Mouse (Mus musculus): ENCODE results near the gene Nkx2-1. TPM values are rescaled to one million over a fixed set of nuclear protein-coding genes. Genes with fewer than 3 reads are reported as not detected.

Gene Nkx2-1
- polyA plus RNA-seq, 1 experiment: not detected

- no peak overlapping the region for H3K4me3 ChIP-seq (ENCODE audit: insufficient read depth, poor library complexity, severe bottlenecking)
- TF ChIP-seq USF1 (IDR thresholded peaks at IDR 0.05; ENCODE audit: low read depth): no peak
- TF ChIP-seq FOSL1 (IDR thresholded peaks at IDR 0.05; ENCODE audit: insufficient read depth, low read length, poor library complexity, severe bottlenecking): no peak
- no peak for TF ChIP-seq MYOD1 (IDR thresholded peaks at IDR 0.05; ENCODE audit: control insufficient read depth, insufficient read length, low read depth)
- TF ChIP-seq CEBPB (IDR thresholded peaks at IDR 0.05; ENCODE audit: low read depth): no peak
- no peak for TF ChIP-seq MAX (IDR thresholded peaks at IDR 0.05)
- no peak for TF ChIP-seq MYOG (IDR thresholded peaks at IDR 0.05; ENCODE audit: control insufficient read depth, extremely low read depth, insufficient read length)
- no peak for TF ChIP-seq CTCF (IDR thresholded peaks at IDR 0.05; ENCODE audit: control insufficient read depth, insufficient read depth, insufficient read length)
- no peaks in the 10 kb centered on the region for H3K79me3 ChIP-seq (ENCODE audit: low read depth)
- no peak overlapping the region for H3ac ChIP-seq (ENCODE audit: control insufficient read depth, insufficient read length, low read depth)
- no peaks in the 10 kb centered on the region for H3K36me3 ChIP-seq (ENCODE audit: control insufficient read depth, insufficient read depth)
- H3K79me2 ChIP-seq (ENCODE audit: control insufficient read depth, insufficient read depth): no peaks in the 10 kb centered on the region
- peaks cover 50% of the 10 kb centered on the region for H3K27me3 ChIP-seq (ENCODE audit: control insufficient read depth, insufficient read depth, insufficient read length)
Measured at GRCm38 (mm10) chr12:56532986-56533495, 3.7 kb downstream of the Nkx2-1 start.

- TF ChIP-seq CTCF (IDR thresholded peaks at IDR 0.05; ENCODE audit: control insufficient read depth, insufficient read depth, insufficient read length) (no peak), USF1 (IDR thresholded peaks at IDR 0.05; ENCODE audit: low read depth) (no peak), MAX (IDR thresholded peaks at IDR 0.05) (no peak), FOSL1 (IDR thresholded peaks at IDR 0.05; ENCODE audit: insufficient read depth, low read length, poor library complexity, severe bottlenecking) (no peak), CEBPB (IDR thresholded peaks at IDR 0.05; ENCODE audit: low read depth) (no peak), MYOD1 (IDR thresholded peaks at IDR 0.05; ENCODE audit: control insufficient read depth, insufficient read length, low read depth) (no peak), MYOG (IDR thresholded peaks at IDR 0.05; ENCODE audit: control insufficient read depth, extremely low read depth, insufficient read length) (no peak)
- peaks cover 44% of the 10 kb centered on the region for H3K27me3 ChIP-seq (ENCODE audit: control insufficient read depth, insufficient read depth, insufficient read length)
- no peak overlapping the region for H3ac ChIP-seq (ENCODE audit: control insufficient read depth, insufficient read length, low read depth)
- no peak overlapping the region for H3K4me3 ChIP-seq (ENCODE audit: insufficient read depth, poor library complexity, severe bottlenecking)
- H3K79me2 ChIP-seq (ENCODE audit: control insufficient read depth, insufficient read depth): no peaks in the 10 kb centered on the region
- H3K79me3 ChIP-seq (ENCODE audit: low read depth): no peaks in the 10 kb centered on the region
- no peaks in the 10 kb centered on the region for H3K36me3 ChIP-seq (ENCODE audit: control insufficient read depth, insufficient read depth)
Measured at GRCm38 (mm10) chr12:56532142-56532541, 4.6 kb downstream of the Nkx2-1 start.

GRCm38 (mm10) chr12:56531051-56531620 is 5.6 kb downstream of the Nkx2-1 start:
- no peaks in the 10 kb centered on the region for H3K79me2 ChIP-seq (ENCODE audit: control insufficient read depth, insufficient read depth)

GRCm38 (mm10) chr12:56529931-56530330 is 6.8 kb downstream of the Nkx2-1 start:
- H3K27me3 ChIP-seq (ENCODE audit: control insufficient read depth, insufficient read depth, insufficient read length): peaks cover 27% of the 10 kb centered on the region
- H3K79me2 ChIP-seq (ENCODE audit: control insufficient read depth, insufficient read depth): no peaks in the 10 kb centered on the region
- TF ChIP-seq CTCF (IDR thresholded peaks at IDR 0.05; ENCODE audit: control insufficient read depth, insufficient read depth, insufficient read length): no peak
- no peak for TF ChIP-seq CEBPB (IDR thresholded peaks at IDR 0.05; ENCODE audit: low read depth)
- H3ac ChIP-seq (ENCODE audit: control insufficient read depth, insufficient read length, low read depth): no peak overlapping the region
- H3K79me3 ChIP-seq (ENCODE audit: low read depth): no peaks in the 10 kb centered on the region
- no peak overlapping the region for H3K4me3 ChIP-seq (ENCODE audit: insufficient read depth, poor library complexity, severe bottlenecking)
- H3K36me3 ChIP-seq (ENCODE audit: control insufficient read depth, insufficient read depth): no peaks in the 10 kb centered on the region

More at GRCm38 (mm10) chr12:56531051-56531620, 5.6 kb downstream of the Nkx2-1 start:
- Histone ChIP-seq H3K36me3 (ENCODE audit: control insufficient read depth, insufficient read depth) (no peaks in the 10 kb centered on the region), H3ac (ENCODE audit: control insufficient read depth, insufficient read length, low read depth) (no peak overlapping the region), H3K79me3 (ENCODE audit: low read depth) (no peaks in the 10 kb centered on the region), H3K4me3 (ENCODE audit: insufficient read depth, poor library complexity, severe bottlenecking) (no peak overlapping the region), H3K27me3 (ENCODE audit: control insufficient read depth, insufficient read depth, insufficient read length) (peaks cover 34% of the 10 kb centered on the region)
- TF ChIP-seq FOSL1 (IDR thresholded peaks at IDR 0.05; ENCODE audit: insufficient read depth, low read length, poor library complexity, severe bottlenecking): no peak
- no peak for TF ChIP-seq CTCF (IDR thresholded peaks at IDR 0.05; ENCODE audit: control insufficient read depth, insufficient read depth, insufficient read length)
- no peak for TF ChIP-seq CEBPB (IDR thresholded peaks at IDR 0.05; ENCODE audit: low read depth)
- TF ChIP-seq MYOD1 (IDR thresholded peaks at IDR 0.05; ENCODE audit: control insufficient read depth, insufficient read length, low read depth): no peak
- TF ChIP-seq USF1 (IDR thresholded peaks at IDR 0.05; ENCODE audit: low read depth): no peak
- TF ChIP-seq MYOG (IDR thresholded peaks at IDR 0.05; ENCODE audit: control insufficient read depth, extremely low read depth, insufficient read length): no peak
- TF ChIP-seq MAX (IDR thresholded peaks at IDR 0.05): no peak

GRCm38 (mm10) chr12:56528881-56529681 is 7.6 kb downstream of the Nkx2-1 start:
- no peaks in the 10 kb centered on the region for H3K79me2 ChIP-seq (ENCODE audit: control insufficient read depth, insufficient read depth)
- no peaks in the 10 kb centered on the region for H3K36me3 ChIP-seq (ENCODE audit: control insufficient read depth, insufficient read depth)
- TF ChIP-seq CTCF (IDR thresholded peaks at IDR 0.05; ENCODE audit: control insufficient read depth, insufficient read depth, insufficient read length) (no peak), MYOD1 (IDR thresholded peaks at IDR 0.05; ENCODE audit: control insufficient read depth, insufficient read length, low read depth) (no peak), FOSL1 (IDR thresholded peaks at IDR 0.05; ENCODE audit: insufficient read depth, low read length, poor library complexity, severe bottlenecking) (no peak), MYOG (IDR thresholded peaks at IDR 0.05; ENCODE audit: control insufficient read depth, extremely low read depth, insufficient read length) (no peak), MAX (IDR thresholded peaks at IDR 0.05) (no peak), USF1 (IDR thresholded peaks at IDR 0.05; ENCODE audit: low read depth) (no peak), CEBPB (IDR thresholded peaks at IDR 0.05; ENCODE audit: low read depth) (no peak)
- H3K79me3 ChIP-seq (ENCODE audit: low read depth): no peaks in the 10 kb centered on the region
- H3K4me3 ChIP-seq (ENCODE audit: insufficient read depth, poor library complexity, severe bottlenecking): no peak overlapping the region
- peaks cover 19% of the 10 kb centered on the region for H3K27me3 ChIP-seq (ENCODE audit: control insufficient read depth, insufficient read depth, insufficient read length)
- H3ac ChIP-seq (ENCODE audit: control insufficient read depth, insufficient read length, low read depth): no peak overlapping the region

Data from C2C12 (cell line).